Mouse (Mus musculus): Measurements from ENCODE around the gene Usp51.
A peak's percentile ranks its signal among the peaks of the same experiment; 100 is the strongest.
"Not testable (repeated sequence)": the region's sequence is repeated elsewhere in the genome, so short reads cannot be mapped to it uniquely, and the experiment has no call there.

The Usp51 gene

DNA sequence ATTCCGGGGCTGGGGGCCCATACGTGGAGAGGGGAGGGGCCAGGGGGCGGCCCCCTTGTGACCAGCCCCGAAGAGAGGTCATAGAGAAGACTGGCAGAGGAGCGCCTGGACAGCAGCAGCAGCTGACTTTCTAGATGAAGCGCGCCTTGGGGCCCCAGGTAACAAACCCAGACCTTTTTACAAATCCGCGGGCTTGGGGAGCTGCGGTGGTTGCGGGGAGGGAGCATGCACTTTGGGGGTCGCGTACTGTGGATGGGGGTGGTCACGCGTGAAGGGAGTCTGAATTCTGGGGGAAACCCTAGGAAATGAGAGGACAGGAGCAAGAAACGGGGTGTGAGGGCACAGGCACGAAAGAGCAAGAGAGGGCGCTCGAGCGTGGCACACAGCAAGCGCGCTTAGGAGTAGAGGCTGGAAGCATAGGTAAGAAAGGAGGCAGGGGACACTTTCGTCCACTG, at the start of gene Usp51:
Gene Usp51 (plus strand): TSS at position 83 of the 455 bp plus-strand sequence.
- peak; percentile 39 for DNase-seq (ENCODE audit: low spot score)

GRCm38 (mm10) chrX:152969606-152970005, 36.7 kb upstream of the Usp51 start:
- no peak for DNase-seq (ENCODE audit: low spot score)

DNA sequence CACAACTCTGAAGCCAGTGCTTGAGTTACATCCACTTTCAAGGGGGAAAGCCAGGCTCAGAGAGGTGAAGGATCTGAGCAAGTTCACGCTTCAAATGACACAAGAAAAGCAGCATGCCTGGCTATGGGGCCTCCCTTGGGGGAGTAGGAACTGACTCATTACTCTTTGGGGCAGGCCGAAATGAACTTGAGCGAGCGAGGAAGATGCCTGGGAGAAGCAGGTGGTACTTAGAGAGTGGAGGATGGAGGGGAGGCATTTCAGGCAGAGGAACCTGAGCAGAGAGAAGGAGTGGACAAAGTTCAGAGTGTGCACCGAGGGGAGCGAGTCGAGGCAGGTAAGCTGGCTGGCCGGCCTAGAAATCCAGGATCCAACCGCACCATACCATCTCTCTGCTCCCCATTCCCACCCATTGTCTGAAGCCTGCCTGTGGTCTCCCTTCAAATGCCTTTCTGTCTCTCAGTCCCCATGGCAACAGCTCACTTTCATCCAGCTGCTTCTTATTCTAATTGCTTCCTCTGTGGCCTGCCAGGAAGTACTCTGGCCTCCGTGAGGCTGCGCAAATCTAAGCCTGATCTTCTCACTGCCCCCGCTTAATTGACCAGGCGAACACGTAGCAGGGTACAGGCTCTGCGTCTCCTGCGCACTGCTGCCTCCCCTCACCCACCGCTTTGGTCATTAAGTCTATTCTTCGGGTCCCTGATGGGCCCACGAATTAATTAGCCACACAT, 32.6 kb upstream of the Usp51 start:
- not testable (repeated sequence) for DNase-seq (ENCODE audit: low spot score)

DNA sequence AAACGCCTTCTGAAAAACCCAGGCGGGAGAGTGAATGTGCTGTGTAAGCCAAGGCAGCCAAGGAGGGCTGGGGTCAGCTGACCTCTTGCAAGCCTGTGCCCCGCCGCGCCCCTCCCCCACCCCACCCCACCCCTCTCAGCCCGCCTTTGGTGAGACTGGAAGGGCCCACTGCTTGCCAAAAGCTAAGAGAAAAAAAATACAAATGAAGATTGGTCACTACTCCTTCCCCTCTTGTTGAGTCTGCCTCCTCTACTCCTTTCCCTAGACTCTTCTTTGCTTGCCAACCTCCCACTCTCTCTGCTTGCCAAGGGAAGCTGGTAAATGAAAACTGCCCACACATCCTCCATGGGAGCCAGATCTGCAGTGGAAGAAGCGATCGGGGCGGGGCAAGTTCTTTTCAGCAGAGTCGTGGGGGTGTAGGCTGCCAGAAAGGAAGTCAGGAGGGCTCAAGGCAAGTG, 32.0 kb upstream of the Usp51 start:
- peak; percentile 69 for DNase-seq (ENCODE audit: low spot score)

DNA sequence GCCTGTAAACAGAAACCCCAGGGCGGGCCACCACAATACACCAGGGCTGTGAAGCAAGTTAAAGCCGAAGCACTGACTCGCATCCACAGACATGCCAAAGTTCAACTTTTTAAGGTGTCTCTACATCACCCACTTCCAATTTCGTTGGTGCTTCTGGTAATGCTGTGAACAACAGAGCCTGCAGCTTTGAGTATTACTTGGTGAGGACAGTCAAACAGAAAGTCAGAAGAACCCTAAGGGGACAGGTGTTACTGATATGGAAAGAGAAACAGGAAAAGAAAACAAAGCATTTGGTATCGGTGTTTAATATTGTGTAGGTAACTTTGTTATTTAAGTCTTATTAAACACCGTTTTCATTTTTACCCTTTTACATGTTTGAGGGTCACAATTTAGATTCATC, 29.7 kb upstream of the Usp51 start:
- DNase-seq (ENCODE audit: low spot score): no peak

DNA sequence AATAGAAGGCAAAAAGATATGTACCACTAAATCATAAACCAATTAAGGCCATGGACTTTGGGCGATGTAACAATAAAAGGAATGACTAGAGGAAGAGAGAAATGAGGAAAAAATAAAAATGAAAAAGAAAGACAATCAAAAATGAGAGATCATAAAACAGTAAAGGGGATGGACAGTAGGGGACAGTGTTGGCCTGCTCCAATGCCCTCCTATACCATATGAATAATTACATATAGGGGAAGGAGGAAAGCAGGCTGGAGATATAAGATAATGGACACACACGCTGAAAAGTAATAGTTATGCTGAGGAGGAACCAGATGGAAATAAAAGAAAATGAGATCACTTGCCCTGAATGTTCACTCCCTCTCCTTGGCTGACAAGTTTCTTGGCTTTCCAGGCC, 21.3 kb upstream of the Usp51 start:
- DNase-seq (ENCODE audit: low spot score): no peak

- not testable (repeated sequence) for DNase-seq (ENCODE audit: low spot score)
Observed at GRCm38 (mm10) chrX:152989852-152990251, 16.4 kb upstream of the Usp51 start.

- not testable (repeated sequence) for DNase-seq (ENCODE audit: low spot score)
Observed at GRCm38 (mm10) chrX:152996105-152996504, 10.2 kb upstream of the Usp51 start.

DNA sequence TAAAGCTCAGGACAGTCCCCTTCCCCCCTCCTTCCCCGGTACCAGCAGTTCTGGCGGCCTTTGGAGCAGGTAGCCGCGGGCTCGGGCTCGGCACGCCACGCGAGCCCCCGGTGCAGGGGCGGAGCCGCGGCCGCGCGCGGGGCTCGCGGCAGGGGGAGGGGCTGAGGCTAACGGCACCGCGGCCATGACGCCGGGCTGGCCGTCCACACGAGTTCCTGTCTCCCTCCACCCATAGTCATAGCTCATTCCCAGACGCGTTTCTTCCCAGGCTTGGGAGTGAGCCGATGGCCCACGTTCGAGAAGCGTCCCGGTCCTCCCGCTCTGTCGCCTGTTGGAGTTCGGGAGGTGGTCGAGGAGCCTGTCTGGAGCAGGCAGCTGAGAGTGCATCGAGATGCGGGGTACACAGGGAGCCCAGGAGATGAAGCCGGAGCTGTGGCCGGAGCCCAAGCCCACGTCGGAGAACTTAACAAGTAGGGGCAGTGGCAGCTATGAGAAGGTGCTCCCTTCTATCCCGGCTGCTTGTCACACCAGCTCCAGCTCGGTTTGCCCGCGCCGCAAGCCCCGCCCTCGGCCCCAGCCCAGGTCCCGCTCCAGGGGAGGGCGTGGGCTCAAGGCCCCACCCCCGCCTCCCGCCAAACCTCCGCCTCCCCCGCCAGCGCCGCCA, 884 bp downstream of the Usp51 start:
- DNase-seq (ENCODE audit: low spot score): peak; percentile 12

DNA sequence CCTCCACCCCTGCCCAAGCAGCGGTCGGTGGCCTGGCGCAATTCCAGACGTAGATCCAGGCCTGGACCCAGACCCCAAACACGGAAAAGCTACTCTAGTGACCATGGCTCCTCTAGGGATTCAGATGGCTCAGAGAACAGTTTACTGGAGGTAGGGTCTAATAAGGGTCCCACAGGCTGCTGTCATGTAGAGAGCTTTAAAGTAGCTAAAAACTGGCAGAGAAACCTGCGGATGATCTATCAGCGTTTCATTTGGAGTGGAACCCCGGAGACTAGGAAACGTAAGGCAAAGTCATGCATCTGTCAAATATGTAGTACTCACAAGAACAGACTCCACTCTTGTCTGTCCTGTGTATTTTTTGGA, 1.4 kb downstream of the Usp51 start:
- no peak for DNase-seq (ENCODE audit: low spot score)

GRCm38 (mm10) chrX:153025255-153025654, 19.0 kb downstream of the Usp51 start:
- DNase-seq (ENCODE audit: low spot score): not testable (repeated sequence)

DNA sequence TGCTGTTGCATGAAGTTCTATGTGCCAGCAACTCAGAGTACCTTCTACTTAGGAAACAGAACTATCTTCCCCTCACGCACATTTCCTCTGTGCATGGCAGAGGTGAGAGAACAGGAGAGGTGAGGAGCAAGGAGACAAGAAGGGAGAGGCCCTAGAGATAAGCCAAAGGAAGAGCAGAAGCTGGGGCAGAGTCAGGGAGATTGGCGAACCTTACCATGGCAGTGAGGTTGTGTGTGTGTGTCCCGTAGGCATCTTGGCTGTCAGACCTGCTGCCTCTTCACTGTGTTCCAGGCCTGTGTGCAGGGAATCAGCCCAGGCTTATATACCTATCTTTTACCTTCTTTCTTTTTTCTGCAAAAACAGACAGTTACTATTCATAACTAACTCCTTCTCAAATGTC, 19.4 kb downstream of the Usp51 start:
- not testable (repeated sequence) for DNase-seq (ENCODE audit: low spot score)

- not testable (repeated sequence) for DNase-seq (ENCODE audit: low spot score)
Observed at GRCm38 (mm10) chrX:153031547-153031946, 25.3 kb downstream of the Usp51 start.

DNA sequence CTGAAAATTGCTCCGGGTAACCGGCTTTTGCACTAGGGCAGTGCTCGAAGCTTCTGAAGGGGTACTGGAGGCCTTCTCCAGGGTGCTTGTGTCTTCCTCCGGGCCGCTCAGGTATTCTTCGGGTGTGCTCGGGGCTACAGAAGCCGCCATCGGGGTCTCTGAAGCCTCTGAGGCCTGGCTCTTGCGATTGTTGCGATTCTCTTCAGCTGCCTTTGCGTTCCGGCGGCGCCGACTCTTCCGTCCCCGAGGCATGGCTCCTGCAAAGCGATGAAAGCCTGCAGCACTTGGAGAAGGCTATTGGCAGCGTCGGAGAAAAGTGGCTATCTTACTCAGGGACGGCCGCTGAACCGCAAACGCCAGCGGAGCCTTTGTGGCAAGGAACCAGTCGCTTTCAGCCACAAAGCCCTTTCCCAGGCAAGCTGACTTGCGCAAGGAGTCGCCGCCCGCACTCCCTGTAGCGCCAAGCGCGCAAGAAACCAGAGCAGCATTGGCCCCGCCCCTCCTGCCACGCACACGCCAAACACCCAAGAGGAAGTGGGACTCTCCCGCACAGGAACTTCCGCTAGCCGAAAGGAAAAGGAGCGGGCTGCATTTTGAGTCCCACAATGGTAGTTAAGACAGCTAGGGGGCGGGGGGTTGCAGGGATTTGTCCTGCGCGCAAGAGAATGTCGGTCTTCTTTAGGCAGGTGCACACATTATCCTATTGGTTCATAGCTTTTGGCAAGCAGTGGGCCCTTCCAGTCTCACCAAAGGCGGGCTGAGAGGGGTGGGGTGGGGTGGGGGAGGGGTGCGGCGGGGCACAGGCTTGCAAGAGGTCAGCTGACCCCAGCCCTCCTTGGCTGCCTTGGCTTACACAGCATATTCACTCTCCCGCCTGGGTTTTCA, 31.1 kb downstream of the Usp51 start, which contains the start of gene Mageh1:
Gene Mageh1 (minus strand): TSS at position 489 of the 885 bp plus-strand sequence.
- peak; percentile 83 for DNase-seq (ENCODE audit: low spot score)

DNA sequence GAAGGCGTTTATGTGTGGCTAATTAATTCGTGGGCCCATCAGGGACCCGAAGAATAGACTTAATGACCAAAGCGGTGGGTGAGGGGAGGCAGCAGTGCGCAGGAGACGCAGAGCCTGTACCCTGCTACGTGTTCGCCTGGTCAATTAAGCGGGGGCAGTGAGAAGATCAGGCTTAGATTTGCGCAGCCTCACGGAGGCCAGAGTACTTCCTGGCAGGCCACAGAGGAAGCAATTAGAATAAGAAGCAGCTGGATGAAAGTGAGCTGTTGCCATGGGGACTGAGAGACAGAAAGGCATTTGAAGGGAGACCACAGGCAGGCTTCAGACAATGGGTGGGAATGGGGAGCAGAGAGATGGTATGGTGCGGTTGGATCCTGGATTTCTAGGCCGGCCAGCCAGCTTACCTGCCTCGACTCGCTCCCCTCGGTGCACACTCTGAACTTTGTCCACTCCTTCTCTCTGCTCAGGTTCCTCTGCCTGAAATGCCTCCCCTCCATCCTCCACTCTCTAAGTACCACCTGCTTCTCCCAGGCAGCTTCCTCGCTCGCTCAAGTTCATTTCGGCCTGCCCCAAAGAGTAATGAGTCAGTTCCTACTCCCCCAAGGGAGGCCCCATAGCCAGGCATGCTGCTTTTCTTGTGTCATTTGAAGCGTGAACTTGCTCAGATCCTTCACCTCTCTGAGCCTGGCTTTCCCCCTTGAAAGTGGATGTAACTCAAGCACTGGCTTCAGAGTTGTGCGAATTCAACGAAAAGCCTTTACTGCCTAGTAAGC, 31.9 kb downstream of the Usp51 start:
- DNase-seq (ENCODE audit: low spot score): not testable (repeated sequence)
